Mouse (Mus musculus): ENCODE results near the gene Mff.

- no peak for TF ChIP-seq CTCF (IDR thresholded peaks at IDR 0.05)
- no peak for TF ChIP-seq EP300 (IDR thresholded peaks at IDR 0.05; ENCODE audit: insufficient read depth, low read depth, low read length)
These were observed 37.8 kb upstream of the Mff start for GRCm38 (mm10) chr1:82686866-82687265.

Measured in heart, adult 2 months (tissue).